Mouse (Mus musculus) Muller cell, postnatal 12 days (primary cell): ENCODE data around the gene Aldh3a2.

Experiments used
- DNase-seq: peaks from one replicate; pipeline ENCODE4 v3.0.0-alpha.2; 2015; ENCODE audit errors: inconsistent ontology term

Gene Aldh3a2

GRCm38 (mm10) chr11:61273928-61274327 is 6.7 kb upstream of the Aldh3a2 start:
- DNase-seq = peak; percentile 18

- DNase-seq = no peak
Measured at GRCm38 (mm10) chr11:61271612-61272011, 4.3 kb upstream of the Aldh3a2 start.

GRCm38 (mm10) chr11:61270406-61270805 is 3.1 kb upstream of the Aldh3a2 start:
- DNase-seq = no peak

GRCm38 (mm10) chr11:61268626-61269349 is 1.5 kb upstream of the Aldh3a2 start:
- no peak for DNase-seq

GRCm38 (mm10) chr11:61263841-61264240 is 3.4 kb downstream of the Aldh3a2 start:
- no peak for DNase-seq

GRCm38 (mm10) chr11:61262516-61262915 is 4.7 kb downstream of the Aldh3a2 start:
- no peak for DNase-seq

GRCm38 (mm10) chr11:61259106-61259505 is 8.2 kb downstream of the Aldh3a2 start:
- DNase-seq = no peak

GRCm38 (mm10) chr11:61252807-61253206 is 14.5 kb downstream of the Aldh3a2 start:
- DNase-seq = no peak

- no peak for DNase-seq
Measured at GRCm38 (mm10) chr11:61251741-61252140, 15.5 kb downstream of the Aldh3a2 start.

GRCm38 (mm10) chr11:61244406-61244805 is 22.9 kb downstream of the Aldh3a2 start:
- DNase-seq = no peak

GRCm38 (mm10) chr11:61236015-61236414 is 31.2 kb downstream of the Aldh3a2 start:
- DNase-seq = no peak

- no peak for DNase-seq
Measured at GRCm38 (mm10) chr11:61234174-61234573, 33.1 kb downstream of the Aldh3a2 start.

- DNase-seq = peak; percentile 74
Measured at GRCm38 (mm10) chr11:61231329-61231728, 35.9 kb downstream of the Aldh3a2 start.

- no peak for DNase-seq
Measured at GRCm38 (mm10) chr11:61228406-61228805, 38.9 kb downstream of the Aldh3a2 start.

- DNase-seq = no peak
Measured at GRCm38 (mm10) chr11:61227816-61228215, 39.4 kb downstream of the Aldh3a2 start.

GRCm38 (mm10) chr11:61225941-61226412 is 41.3 kb downstream of the Aldh3a2 start:
- DNase-seq = no peak

GRCm38 (mm10) chr11:61225511-61225910 is 41.8 kb downstream of the Aldh3a2 start:
- no peak for DNase-seq

- no peak for DNase-seq
Measured at GRCm38 (mm10) chr11:61224907-61225306, 42.4 kb downstream of the Aldh3a2 start.

- no peak for DNase-seq
Measured at GRCm38 (mm10) chr11:61224234-61224744, 43.0 kb downstream of the Aldh3a2 start.

- no peak for DNase-seq
Measured at GRCm38 (mm10) chr11:61222971-61223745, 44.1 kb downstream of the Aldh3a2 start.

GRCm38 (mm10) chr11:61222007-61222406 is 45.3 kb downstream of the Aldh3a2 start:
- no peak for DNase-seq

- DNase-seq = no peak
Measured at GRCm38 (mm10) chr11:61220156-61220881, 46.9 kb downstream of the Aldh3a2 start.
